Mouse (Mus musculus) bone marrow, adult 2 months (tissue): ENCODE measurements around the gene Odf2. TPM values are rescaled to one million over a fixed set of nuclear protein-coding genes. Genes with fewer than 3 reads are reported as not detected.

Experiments
- H3K27ac ChIP-seq: fragments of 200-500 bp; 2 replicates; pipeline ENCODE4 v1.5.1; 2012; ENCODE audit warnings: low read depth, mild to moderate bottlenecking, control low read depth, inconsistent platforms, low read length; ENCODE audit not compliant: control insufficient read depth, poor library complexity, insufficient read depth
- H3K4me1 ChIP-seq: fragments of 200-500 bp; 2 replicates; pipeline ENCODE4 v1.6.1; 2011; ENCODE audit warnings: low read length; ENCODE audit not compliant: control insufficient read depth, insufficient read depth
- H3K4me3 ChIP-seq: fragments of 200-500 bp; replicated peaks from 2 replicates; pipeline ENCODE3; 2011; ENCODE audit warnings: mild to moderate bottlenecking, low read depth, low read length, control low read depth; ENCODE audit not compliant: control insufficient read depth
- CTCF ChIP-seq: fragments of 200-500 bp; IDR thresholded peaks from 2 replicates; pipeline ENCODE4 v1.5.1; 2011; ENCODE audit warnings: low read length, control low read depth; ENCODE audit not compliant: control insufficient read depth, insufficient read depth
- POLR2A ChIP-seq: fragments of 200-500 bp; IDR thresholded peaks from 2 replicates; pipeline ENCODE4 v1.6.1; 2011; ENCODE audit warnings: low read depth, mild to moderate bottlenecking, control low read depth, low read length, borderline replicate concordance; ENCODE audit not compliant: control insufficient read depth
- WGBS: fragments of 180-500 bp; shearing (Covaris S2); methylation state at CpG from one replicate; pipeline ENCODE4 v1.1.7; 2018; 5-methylcytosine and 5-hydroxymethylcytosine counted together
- polyA plus RNA-seq: library from polyadenylated mRNA; stranded (reverse); fragments of >200 nt; gene quantifications from 2 replicates; pipeline ENCODE4 v1.2.4, GENCODE M21; 2011; ENCODE audit warnings: low replicate concordance; ENCODE audit not compliant: missing spikeins, insufficient read depth, insufficient read length

The Odf2 gene
- polyA plus RNA-seq, result 55.1 and 78.8 TPM in 2 replicates

DNA sequence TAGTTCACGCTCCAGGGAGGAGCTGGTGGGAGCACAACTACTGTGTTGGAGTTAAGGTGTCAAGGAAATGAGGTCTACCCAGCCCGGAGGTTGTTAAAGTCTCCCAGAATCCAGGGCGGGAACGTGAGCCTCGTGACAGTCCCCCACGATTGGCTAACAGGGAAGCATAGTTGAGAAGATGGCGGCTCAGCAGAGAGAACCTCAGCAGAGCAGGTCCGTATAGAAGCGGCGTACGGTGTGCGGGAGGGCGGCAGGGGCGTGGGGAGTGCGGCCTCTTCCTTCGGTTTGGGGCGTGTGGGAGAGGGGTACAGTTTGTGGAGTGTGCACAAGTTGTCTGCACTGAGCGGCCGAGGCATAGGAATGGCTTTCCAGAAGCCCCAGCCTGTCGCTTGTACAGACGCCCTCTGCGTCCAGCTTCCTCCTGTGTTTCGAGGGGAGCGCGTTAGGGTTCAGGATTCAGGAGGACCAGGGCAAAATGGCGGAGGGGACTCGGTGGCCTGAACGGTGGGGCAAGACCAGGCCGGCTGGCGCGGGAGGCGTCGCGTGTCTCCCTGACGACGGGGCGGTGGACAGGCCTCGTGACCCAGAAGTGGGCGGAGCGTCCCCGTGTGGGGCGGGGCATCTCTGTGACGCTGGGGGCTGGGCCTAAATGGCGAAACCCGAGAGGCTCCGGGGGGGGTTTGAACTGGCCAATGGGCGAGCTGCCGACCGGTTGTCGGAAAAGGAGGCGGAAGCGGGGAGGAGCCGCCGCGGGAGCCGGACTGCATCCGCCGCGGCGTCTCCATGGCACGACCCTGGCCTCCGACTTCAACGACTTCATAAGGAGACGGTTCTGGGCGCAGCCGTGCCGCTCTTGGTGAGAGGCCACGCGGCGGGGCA is at the start of gene Odf2:
TSS of gene Odf2 (plus strand) at position 156 of the 879 bp plus-strand sequence.
- Histone ChIP-seq H3K4me1 (peaks cover 3% of the 10 kb centered on the region; the same call in 1 of the 2 replicates), H3K27ac (peak within 1 kb of the TSS; percentile 94), H3K4me3 (peak within 1 kb of the TSS; percentile 96)
- under 1% methylated on average over 69 of the region's 70 CpGs for WGBS
- TF ChIP-seq CTCF (no peak), POLR2A (peak; percentile 72; the same call in 1 of the 2 replicates)

DNA sequence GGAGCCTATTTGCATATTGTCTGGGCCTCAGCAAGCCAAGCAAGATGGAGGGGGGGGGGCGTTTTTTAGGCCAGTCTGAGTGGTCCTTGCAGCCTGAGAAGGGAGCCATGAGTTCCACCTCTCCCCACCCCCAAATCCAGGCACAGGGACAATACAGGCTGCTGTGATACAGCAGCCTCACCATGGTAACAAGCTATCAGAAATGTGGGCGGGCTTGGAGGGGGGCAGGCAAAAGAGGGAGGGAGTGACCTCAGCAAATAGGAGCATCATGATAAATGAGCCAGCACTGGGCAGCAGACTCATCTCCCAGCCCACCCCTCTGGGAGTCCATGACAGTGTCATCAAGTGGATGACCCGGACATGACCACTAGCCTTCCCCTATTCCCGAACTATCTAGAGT is 49.6 kb upstream of the Odf2 start:
- no peaks in the 10 kb centered on the region for H3K4me1 ChIP-seq
- 73% methylated on average over 4 of the region's 4 CpGs for WGBS

DNA sequence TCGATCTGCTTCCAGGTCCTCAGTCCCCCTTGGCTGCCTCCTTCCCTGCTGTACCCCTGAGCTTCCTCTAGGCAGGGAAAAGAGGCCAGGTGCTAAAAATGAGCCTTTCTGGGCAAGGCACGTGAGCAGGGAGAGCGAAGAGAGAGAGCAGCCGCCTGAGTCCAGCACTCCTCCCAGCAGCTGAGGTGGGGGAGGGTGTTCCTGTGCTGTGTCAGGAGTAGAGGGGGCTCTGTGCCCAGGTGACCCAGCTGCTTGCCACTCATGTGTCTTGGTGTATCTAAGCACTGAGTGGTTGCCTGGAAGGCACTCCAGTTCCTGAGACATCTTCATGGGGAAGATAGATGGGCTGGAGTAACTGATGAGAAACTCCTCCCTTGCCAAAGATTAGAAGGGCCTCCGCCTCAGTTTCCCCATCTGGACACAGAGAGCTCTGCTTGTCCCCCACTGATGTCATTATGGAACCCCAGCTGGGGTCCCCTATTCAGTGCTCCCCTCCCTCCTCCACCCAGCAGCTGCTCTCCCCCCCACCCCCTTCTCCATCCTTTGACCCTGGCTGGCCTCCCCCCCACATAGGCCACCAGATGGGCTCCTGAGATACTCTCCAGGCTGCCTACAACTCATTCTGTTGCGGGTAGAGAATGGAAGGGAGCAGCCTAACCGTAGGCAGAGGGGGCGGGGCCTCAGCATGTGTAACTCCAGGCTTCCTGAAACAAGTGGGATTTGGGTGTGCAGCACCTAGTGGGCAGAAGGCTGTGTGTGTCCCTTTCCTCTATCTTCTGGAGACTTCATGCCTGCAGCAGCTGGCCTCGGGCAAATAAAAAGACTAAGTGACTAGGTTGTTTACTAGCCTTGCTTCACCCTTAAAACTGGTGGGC is 45.6 kb upstream of the Odf2 start:
- WGBS, result 80% methylated on average over 9 of the region's 9 CpGs
- TF ChIP-seq CTCF (no peak), POLR2A (no peak)
- Histone ChIP-seq H3K27ac (no peak overlapping the region), H3K4me1 (no peaks in the 10 kb centered on the region), H3K4me3 (no peak overlapping the region)

More for the DNA sequence above, 49.6 kb upstream of the Odf2 start:
- TF ChIP-seq CTCF (no peak), POLR2A (no peak)
- Histone ChIP-seq H3K27ac (no peak overlapping the region; the same call in 1 of the 2 replicates), H3K4me3 (no peak overlapping the region)

DNA sequence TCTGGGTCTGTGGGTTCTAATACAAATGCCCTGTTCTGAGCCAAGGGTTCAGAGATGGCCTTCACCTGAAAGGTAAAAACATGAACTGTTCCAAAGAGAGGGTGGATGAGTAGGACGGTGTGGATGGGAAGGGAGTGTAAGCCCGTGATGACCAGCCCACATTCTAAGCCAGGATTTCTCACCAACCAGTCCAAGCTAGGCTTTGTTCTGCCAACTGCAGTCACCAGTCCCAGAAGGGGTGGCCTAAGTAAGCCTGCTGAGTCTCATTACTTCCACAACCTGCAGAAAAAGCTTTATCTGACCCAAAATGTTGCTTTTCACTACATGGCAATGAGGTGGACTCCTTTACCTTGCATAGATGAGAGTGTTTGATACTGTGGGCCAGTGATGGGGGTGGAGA is 44.9 kb upstream of the Odf2 start:
- no peaks in the 10 kb centered on the region for H3K4me1 ChIP-seq
- TF ChIP-seq CTCF (no peak), POLR2A (no peak)
- H3K4me3 ChIP-seq, result no peak overlapping the region

DNA sequence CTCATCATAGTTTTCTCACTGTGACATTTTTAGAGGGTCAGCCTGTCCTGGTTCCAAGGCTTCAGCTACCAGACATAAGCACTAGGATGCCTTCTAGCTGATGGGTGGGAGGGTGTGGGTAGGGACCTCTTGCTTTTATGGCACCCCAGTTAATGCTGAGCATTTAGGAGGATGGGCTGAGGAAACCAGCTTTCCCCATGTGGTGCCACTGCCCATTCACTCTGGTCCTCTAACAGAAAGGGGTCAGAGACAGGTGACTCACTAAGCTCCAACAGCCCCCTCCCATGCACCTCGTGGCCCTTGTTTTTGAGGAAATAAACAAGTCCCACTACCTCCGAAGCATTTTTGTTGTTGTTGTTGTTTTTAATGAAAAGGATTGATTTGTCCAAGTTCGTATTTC is 44.4 kb upstream of the Odf2 start:
- TF ChIP-seq POLR2A (no peak), CTCF (no peak)
- H3K27ac ChIP-seq, result no peak overlapping the region
- WGBS, result 79% methylated on average over 3 of the region's 3 CpGs
- H3K4me1 ChIP-seq, result no peaks in the 10 kb centered on the region
- H3K4me3 ChIP-seq, result no peak overlapping the region

More for the DNA sequence above, 44.9 kb upstream of the Odf2 start:
- H3K27ac ChIP-seq, result no peak overlapping the region
- WGBS, result 94% methylated on average over 2 of the region's 2 CpGs

DNA sequence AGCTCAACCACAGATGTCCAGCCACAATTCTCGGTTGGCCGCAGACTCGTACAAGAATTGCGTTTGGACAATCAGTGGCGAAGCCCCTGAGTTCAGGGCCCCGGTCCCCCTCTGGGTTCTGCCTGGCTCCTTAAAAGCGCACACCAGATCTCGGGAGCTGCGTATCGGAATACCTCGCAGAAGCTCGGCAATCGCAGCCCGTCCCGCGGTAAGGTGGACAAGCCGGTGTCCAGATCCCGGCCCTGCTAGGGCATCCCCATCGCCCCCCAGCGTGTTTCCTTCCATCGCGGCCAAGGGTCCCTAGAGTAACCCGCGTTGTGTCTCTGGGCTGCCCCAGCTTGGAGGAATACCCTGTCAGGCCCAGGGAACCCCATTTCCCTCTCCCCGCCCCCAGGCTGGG is 43.4 kb upstream of the Odf2 start:
- Histone ChIP-seq H3K4me1 (no peaks in the 10 kb centered on the region), H3K27ac (no peak overlapping the region), H3K4me3 (no peak overlapping the region)
- TF ChIP-seq POLR2A, result no peak
- no peak for TF ChIP-seq CTCF
- 77% methylated on average over 25 of the region's 25 CpGs for WGBS

DNA sequence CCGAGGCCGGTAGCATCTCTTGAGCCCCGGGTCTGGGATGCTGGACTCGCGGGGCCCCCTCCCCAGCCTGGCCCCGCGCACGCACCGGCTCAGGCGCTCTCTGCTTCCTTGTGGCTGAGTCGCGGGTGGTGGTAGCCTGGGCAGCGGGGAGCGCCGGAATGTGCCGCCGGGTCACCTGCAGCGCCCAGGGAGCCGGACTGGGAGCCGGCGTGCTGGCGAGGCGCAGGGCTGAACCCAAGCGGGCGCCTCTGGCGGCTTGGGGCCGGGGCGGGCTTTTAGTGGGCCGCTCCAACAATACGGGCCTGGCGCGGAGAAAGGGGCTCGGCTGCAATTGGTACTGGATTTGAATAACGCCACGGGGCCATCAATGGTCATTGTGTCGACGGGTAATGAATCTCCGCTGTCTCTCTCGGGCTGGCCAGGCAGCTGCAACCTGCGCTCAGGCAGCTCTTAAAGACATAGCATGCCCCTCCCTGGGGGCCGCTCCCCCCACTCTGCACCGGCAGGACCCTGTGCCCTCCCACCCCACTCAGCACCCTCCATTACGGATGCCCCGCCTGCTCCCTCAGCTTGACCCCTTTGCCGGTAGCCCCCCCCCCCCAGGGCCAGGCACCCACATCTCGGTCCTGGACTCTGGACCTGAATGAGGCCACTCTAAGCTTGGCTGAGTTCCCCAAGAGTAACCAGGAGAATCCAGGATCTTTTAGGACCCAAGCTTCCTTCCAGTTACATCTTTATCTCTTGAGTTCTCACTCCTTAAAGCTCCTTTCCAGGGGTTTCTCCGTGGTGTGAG is 42.8 kb upstream of the Odf2 start:
- TF ChIP-seq POLR2A (no peak), CTCF (no peak)
- 64% methylated on average over 47 of the region's 47 CpGs for WGBS
- H3K27ac ChIP-seq, result no peak overlapping the region
- H3K4me1 ChIP-seq, result no peaks in the 10 kb centered on the region
- no peak overlapping the region for H3K4me3 ChIP-seq
